Mouse (Mus musculus): ENCODE measurements around the gene Calml3.

Calml3 gene

DNA sequence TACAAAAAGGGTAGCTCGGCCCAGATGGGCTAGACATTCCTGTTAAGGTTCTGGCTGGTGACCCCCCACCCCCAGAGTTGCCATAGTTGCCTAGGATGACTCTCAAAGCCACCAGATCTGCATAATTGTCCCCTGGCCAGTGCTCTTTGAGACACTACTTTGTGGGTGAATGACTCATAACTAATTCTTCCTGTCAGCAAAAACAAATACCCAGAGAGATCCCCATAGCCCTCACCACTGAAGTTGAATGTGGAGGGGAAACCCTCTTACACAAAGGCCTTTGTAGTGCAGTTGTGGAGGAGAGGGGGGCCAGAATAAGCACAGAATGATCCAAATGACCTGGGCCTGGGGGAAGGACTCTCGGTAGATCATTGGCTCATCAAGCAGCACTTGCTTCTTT, 21.6 kb downstream of the Calml3 start:
- no peak for DNase-seq (ENCODE audit: low read depth, low spot score)

DNA sequence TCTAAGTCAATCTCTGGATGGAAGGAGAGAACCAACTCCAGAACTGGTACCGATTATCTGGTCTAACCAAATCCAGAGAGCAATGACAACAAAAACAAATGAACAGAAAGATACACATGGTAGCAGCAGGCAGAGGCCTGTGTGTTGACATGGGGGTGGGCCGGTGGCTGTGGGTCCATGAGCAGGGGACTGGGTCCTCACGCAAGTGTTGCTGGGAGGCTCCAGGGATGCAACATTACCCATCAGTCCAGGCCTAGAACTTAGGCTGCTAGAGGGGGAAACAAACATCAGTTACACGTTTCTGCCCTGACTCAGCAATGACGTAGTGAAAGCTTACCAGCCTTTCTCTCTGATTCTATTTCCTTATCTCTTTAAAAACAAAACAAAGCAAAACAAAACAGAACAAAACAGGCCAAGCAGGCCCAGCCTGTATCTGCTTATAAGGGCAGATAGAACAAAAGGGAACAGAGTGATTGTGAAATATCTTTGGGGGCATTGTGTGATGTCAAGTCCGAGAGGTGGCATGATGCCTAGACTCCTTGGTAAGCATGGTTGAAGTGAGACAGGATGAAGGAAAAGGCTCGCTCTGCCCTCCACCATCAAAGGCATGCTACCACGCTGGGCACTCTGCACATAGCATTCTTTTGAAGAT, 24.4 kb downstream of the Calml3 start:
- DNase-seq (ENCODE audit: low read depth, low spot score), result no peak

DNA sequence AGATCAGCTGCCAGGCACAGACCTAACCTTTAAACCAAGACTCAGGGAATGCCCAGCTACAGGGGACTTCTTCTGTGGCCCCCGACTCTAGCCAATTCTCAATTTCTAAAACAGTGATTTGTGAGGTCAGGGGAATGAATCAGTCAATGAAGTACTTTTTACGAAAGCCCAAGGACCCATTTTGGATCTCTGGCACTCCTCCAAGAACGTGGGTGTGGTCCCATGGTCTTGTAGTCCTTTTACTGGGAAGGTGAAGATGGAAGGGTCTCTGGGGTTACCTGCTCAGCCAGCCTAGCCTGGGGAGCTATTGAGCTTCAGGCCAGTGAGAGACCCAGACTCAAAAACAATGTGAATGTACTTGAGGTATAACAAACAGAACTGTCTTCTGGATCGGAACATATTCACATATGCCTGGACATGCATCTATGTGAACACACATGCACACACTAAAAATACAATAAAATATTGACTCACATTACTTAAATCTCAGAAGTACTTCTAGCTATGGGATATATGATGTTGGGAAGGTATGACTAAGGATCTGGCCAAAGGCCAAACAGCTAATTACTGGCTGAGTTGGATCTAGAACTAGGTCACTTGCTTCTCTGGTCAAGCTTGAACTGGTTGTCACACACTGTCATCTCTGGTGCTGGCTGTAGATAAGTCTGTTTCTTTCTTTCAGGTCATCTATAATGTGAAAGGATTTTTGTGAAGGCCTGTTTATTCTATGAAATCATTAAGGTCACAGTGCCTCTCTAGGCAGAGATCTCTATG, 25.3 kb downstream of the Calml3 start:
- DNase-seq (ENCODE audit: low read depth, low spot score), result no peak

DNA sequence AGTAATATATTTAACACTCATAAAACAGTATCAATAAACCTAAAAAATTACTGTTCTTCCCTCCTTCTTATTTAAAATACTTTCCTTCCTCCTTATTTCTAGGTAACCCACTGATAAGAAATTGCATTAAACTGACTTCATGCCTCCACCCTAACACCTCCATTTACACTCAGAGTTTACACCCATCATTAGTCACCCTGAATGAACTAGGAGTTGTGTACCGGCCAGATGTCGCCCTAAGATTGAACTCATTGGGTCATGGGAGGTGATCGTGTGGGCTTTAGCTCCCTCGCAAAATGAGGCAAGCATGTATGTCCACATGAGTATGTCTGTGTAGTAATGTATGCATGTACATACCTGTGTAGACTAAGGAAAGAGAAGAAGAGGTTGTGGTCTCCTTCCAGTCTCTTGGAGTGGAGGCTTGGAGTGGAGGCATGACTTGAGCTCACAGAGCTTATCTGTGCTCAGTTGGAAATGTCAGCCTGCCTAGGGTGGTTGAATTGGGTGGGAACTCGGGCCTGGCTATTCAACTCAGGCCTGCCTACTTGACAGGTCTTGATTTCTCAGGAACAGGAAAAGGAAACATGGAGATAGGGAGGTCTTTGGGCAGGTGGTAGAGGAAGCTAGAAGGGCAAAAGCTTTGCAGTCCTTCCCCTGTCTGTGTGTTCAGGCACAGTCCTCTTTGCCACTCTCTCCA, 26.8 kb downstream of the Calml3 start:
- no peak for DNase-seq (ENCODE audit: low read depth, low spot score)

DNA sequence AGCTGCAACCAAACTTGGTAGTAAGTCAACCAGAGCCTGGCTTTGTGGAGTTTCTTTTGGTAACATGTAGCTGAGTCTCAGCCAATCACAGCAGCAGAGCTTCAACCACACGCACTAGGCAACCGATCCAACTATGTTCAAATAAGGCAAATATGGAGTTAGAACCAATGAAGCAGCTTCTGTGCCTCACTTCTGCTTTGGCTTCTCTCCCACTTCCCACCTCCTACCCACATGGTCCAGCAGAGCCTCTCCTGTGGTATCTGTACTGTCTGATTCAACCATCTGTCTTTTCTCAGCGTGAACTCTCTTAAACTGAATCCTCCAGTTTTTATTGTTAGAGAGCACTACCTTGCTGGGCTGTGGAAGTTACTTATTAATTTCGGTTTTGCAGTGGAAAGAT, 27.7 kb downstream of the Calml3 start:
- DNase-seq (ENCODE audit: low read depth, low spot score), result no peak

DNA sequence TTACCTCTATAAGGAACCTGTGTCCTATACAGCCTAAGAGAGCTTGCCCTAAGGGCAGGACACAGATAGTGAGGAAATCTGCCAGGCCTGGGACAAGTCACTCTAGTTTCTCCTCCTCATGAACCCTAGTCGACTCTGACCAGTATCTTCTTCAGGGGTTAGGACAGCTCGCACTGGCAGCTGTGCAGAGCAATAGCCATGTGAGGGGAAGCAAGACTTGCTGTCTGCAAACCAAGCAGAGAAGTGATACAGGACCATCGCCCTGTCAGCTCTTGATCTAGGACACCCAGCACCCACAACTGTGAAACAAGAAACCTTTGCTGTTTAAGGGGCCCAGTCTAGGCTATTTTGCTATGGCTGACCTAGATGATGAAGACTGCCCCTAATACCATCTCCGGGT, 29.1 kb downstream of the Calml3 start:
- DNase-seq (ENCODE audit: low read depth, low spot score), result no peak

DNA sequence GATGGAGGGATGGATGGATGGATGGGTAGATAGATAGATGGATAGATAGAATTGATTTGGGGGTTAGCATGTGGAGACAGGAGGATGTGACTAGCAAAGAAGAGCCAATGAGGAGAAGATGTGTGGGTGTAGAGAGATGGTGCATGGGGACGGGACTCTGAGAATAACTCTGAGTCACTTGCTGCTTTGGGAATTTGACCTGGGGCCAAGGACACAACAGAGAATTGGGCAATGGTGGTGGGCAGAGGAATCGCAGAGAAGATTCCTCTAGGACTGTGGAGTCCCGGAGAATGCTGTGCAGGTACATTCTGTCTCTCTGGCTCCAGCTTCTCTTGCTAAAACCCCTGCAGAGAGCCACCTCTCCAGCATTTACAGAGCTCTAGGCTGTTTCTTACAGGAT, 29.8 kb downstream of the Calml3 start:
- DNase-seq (ENCODE audit: low read depth, low spot score), result no peak

DNA sequence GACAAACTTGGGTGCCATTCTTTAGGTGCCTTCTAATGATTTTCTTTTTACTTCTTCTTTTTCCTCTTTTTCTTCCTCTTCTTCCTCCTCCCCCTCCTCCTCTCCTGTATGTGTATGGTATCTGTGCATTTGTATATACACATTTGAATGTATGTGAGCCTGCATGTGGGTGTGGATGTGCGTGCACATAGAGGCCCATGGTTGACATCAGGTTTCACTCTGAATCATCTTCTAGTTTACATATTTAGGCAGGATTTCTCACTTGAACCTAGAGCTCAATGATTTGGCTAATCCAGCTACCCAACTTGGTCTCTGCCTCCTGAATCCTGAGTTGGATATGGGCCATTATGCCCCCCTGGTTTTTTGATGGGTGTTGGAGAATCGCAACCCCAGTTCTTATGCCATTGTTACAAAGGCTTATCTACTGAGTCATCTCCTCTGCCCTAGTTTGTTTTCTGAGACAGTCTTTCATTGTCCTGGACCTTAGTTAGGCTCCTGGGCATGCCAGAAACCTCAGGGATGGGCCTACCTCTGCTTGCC, 30.9 kb downstream of the Calml3 start:
- DNase-seq (ENCODE audit: low read depth, low spot score), result no peak

DNA sequence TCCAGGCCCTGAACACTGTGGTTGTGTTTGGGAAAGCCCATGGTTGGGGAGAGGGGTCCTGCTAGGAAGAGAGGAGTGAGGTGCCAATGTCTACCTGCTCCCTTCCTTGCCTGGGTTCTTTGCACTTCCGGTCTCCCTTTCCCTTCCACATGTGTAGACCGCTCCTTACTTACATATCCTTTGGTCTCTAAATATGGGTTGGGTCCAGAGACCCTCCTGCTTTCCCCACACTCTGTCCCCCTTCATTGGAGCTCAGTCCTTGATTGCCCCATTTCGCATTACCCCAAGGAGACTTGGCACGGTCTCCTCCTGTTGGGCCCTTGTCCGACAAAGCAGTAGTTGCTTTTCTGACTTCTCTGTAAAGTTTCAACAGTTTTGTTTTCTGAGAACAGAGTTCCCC, 32.9 kb downstream of the Calml3 start:
- no peak for DNase-seq (ENCODE audit: low read depth, low spot score)

DNA sequence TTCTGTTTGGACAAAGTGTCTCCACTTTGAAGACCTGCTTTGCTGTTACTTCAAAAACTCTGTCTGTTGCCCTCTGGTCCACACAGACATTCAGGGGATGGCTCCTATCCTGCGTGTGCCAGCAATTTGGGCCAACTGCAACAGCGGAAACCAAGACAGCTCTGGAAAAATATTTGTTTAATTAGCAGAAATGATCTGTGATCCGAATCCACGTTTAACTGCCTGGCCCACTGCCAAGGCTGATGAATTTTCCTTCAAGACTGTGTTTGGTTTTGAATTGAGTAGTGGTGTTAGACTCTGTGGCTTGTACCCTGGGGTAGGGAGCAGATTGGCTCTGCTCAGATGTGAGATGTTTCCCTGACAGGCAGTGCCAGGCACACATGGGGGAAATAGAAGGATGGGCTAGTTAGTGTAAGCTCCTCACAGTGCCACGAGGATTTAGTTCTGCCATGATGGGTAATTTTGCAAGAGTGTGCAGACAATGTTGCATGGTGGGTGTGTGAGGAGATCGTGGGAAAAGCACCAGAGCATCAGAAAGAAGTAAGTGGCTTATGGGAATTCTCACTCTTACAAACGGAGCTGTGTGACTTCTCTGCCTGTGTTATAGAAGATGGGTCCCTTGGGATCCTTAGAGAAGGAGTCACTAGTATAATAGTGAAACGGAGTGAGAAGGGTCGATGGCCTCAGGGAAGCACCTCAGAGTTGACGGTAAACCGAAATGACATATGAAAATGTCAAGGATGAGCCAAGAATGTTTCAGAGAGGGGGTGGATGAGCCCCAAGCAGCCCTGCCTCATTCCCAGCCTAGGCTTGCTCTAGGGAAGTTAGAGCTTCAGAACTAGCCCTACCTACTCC, 33.7 kb downstream of the Calml3 start:
- no peak for DNase-seq (ENCODE audit: low read depth, low spot score)

DNA sequence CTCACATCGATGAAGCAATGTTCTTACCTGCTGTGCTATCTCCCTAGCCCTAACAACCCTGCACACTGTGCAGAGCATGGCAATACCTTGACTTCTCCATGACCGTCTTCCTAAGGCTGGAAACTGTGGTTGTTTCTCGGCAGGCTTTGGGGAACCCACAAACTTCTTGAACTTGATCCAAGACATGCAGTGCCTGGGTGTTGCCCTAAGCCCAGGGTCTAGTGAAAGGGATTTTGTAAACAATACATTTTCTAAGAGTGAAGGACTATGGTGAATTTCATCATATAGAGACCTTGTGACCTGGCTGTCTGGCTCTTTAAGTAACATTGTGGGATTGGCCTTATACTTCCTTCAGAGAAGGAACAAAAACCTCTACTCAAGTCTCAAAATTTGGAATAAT, 34.6 kb downstream of the Calml3 start:
- no peak for DNase-seq (ENCODE audit: low read depth, low spot score)

DNA sequence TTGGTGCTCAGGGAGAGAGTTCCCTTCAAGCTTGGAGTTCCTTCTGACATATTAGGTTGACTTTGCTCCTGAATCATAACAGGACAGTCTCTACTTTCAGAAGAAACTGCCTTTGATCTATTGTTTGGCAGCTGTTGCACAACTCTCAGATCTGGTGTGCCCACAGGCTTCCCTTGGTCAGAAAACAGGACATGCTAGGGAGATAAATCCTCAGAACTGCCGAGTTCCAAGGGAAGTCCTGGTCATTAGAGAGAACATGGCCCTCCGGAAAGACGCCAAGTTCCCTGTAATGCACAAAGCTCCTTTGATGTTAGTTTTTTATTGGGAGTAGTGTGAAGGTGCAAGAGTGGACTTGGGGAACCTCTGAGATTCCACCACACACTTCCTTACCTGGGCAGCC, 35.5 kb downstream of the Calml3 start:
- DNase-seq (ENCODE audit: low read depth, low spot score), result no peak

DNA sequence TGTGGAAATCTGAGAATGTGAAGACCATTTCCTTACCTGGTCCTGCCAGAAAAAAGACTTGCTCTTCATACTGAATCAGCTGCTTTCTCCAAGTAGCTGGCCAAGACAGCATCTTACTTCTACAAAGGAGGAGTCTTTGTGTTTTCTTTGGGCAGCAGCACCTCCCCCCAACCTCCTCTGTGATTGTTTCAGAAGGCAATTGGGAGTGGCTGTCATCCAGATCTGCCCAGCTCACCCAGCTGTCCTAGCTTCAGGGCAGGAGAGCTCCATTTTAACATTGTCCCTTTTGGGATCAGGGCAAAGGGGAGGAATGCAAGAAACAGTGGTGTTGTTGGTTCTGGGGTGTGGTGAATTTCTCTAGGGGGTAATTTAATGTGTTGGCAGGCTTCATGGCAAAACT, 37.0 kb downstream of the Calml3 start:
- DNase-seq (ENCODE audit: low read depth, low spot score), result no peak

DNA sequence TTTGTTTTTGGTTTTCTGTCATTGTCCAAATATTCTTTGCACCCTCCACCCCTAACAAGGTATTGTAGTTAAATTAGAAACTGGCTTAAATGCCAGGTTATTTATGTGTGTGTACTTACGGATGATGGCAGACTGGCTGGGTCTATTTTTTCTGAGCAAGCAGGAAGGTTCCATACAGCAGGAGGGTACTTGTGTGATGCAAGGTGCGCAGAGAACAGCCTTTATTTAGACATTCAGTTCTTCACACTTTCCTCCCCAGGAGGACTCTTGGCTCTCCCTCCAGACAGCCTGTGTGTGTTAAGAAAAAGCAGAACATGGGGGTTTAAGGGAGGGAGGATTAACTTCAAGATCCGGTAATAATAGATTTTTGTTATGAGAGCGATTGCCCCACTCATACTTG, 38.3 kb downstream of the Calml3 start:
- no peak for DNase-seq (ENCODE audit: low read depth, low spot score)

DNA sequence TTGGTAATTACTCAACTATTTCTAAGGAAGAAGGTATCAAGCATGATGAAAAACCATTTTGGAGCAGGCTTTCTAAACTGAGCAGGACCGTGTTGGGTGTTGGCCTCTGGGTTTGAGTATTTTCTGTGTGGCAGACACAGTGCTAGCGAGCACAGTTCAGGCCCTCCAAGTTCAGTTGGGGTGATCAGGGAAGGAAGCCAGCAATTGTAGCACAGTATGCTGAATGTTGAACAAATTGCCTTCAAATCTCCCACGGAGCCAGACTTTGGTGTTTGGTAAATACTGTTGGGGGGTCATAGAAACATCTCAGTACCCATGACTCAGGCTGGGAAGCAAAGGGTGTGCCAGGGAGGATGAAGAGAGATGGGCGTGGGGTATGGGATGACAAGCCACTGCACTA, 43.0 kb downstream of the Calml3 start:
- DNase-seq (ENCODE audit: low read depth, low spot score), result no peak

DNA sequence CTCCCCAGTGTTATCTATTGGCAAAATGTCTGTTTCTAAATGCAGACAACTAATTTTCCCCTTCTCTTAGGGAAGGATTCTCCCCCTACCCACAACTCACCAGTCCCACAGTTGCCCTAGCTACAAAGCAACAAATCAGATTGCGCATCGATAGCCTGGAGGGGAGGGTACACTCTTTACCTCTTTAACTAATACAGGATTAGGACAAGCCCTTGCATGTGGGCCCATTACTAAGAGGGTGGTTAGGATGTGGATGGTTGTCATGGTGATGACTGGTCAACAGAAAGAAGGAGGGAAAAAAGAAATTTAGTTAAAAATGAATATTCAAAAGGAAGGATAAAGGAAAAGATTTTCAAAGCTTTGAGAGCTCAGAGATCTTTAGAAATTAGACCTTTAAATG, 45.8 kb downstream of the Calml3 start:
- DNase-seq (ENCODE audit: low read depth, low spot score), result no peak

DNA sequence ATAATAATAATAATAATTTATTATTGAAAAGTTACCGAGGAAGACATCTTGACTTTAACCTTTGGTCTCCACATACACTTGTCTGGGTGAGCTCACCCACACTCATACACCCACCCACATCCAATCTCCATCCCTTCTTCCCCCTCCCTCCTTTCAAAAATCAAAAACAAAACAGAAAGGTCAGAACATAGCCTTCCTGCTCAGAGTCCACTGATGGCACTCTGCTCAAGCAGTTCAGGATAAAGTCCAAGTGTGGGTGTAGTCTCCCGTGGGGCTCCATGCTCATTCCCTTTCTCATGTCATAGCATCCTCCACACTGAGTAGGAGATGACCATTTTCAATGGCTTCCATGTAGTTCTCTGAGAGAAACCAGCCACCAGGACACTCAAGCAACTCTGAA, 50.8 kb downstream of the Calml3 start:
- no peak for DNase-seq (ENCODE audit: low read depth, low spot score)
